21 mouse cellular contexts compared by ENCODE assay signal in the genomic region with DNA sequence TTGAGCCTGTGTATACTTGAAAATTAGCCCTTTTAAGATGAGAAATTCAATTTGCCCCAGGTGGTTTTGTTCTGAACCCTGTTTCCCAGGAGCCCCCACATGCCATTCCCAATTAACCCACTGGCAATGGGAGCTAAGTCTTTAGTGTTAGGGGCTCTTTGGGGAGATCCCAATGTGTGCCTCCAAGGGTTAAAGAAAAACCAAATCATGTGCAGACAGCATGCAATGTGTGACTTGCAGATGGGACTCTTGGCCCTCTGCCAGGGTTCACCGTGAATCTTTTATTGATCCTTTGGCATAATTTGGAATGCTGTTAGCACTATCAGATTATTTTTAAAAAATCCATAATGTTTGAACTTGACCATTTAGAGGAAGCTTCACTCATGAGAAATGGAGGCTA. TPM values are rescaled to one million over a fixed set of nuclear protein-coding genes. Genes with fewer than 3 reads are reported as not detected.
DNase-seq lines count a peak whose midpoint lies in the region; ATAC-seq and TF ChIP-seq lines count a peak whose summit lies in the region.
"Had no signal": no experiment of that assay in that cellular context is flagged by ENCODE, and none has a peak within 500 bp of the region (broad histone marks: within the 10 kb centered on the region; RNA-seq: fewer than 3 reads in every experiment).

No protein-coding gene starts in this region.

- no peaks in the 10 kb centered on the region for H3K27me3 ChIP-seq in forebrain, embryonic 13.5 days
- H3K27me3 ChIP-seq in forebrain, postnatal 0 days (ENCODE audit: insufficient read depth, low read length), result no peaks in the 10 kb centered on the region
- no peaks in the 10 kb centered on the region for H3K27me3 ChIP-seq in neural tube, embryonic 13.5 days
- H3K27me3 ChIP-seq in neural tube, embryonic 15.5 days (replicated peaks), result no peaks in the 10 kb centered on the region
- H3K27me3 ChIP-seq in neural tube, embryonic 14.5 days (ENCODE audit: control insufficient read depth, insufficient read depth, low read length), result no peaks in the 10 kb centered on the region
- no peaks in the 10 kb centered on the region for H3K27me3 ChIP-seq in heart, embryonic 11.5 days (ENCODE audit: control insufficient read depth, insufficient read depth, low read length)
- H3K27me3 ChIP-seq: embryonic facial prominence, embryonic 12.5 days; hindbrain, embryonic 15.5 days; limb, embryonic 13.5 days; liver, embryonic 15.5 days had no signal

- no peak overlapping the region for H3K4me2 ChIP-seq in forebrain, embryonic 13.5 days
- no peak overlapping the region for H3K4me2 ChIP-seq in forebrain, postnatal 0 days (ENCODE audit: low read depth)
- H3K4me2 ChIP-seq in neural tube, embryonic 13.5 days, result no peak overlapping the region
- no peak overlapping the region for H3K4me2 ChIP-seq in neural tube, embryonic 15.5 days
- no peak overlapping the region for H3K4me2 ChIP-seq in neural tube, embryonic 14.5 days (ENCODE audit: low read depth, low read length)
- H3K4me2 ChIP-seq in heart, embryonic 11.5 days, result no peak overlapping the region
- H3K4me2 ChIP-seq: embryonic facial prominence, embryonic 12.5 days; hindbrain, embryonic 15.5 days; limb, embryonic 13.5 days; liver, embryonic 15.5 days had no signal

- H3K4me1 ChIP-seq in forebrain, embryonic 13.5 days, result peaks cover 7% of the 10 kb centered on the region; the same call in 1 of the 2 replicates
- no peaks in the 10 kb centered on the region for H3K4me1 ChIP-seq in forebrain, postnatal 0 days (ENCODE audit: insufficient read depth)
- H3K4me1 ChIP-seq in neural tube, embryonic 13.5 days (replicated peaks), result peaks cover 46% of the 10 kb centered on the region
- H3K4me1 ChIP-seq in neural tube, embryonic 15.5 days, result peaks cover 3% of the 10 kb centered on the region; the same call in 1 of the 2 replicates
- H3K4me1 ChIP-seq in neural tube, embryonic 14.5 days (ENCODE audit: control insufficient read depth, insufficient read depth, low read length), result no peaks in the 10 kb centered on the region
- H3K4me1 ChIP-seq in heart, embryonic 11.5 days (ENCODE audit: control insufficient read depth, insufficient read depth, low read length), result peaks cover 18% of the 10 kb centered on the region
- H3K4me1 ChIP-seq: embryonic facial prominence, embryonic 12.5 days had no signal

- H3K27ac ChIP-seq in forebrain, embryonic 13.5 days, result 0 out of 2 replicates have a peak overlapping the region, but pooled peaks have one; percentile 48
- H3K27ac ChIP-seq in forebrain, postnatal 0 days (ENCODE audit: low read depth, low read length), result no peak overlapping the region
- no peak overlapping the region for H3K27ac ChIP-seq in left cerebral cortex, adult 2 months
- peak overlapping the region; percentile 59; the same call in 1 of the 2 replicates for H3K27ac ChIP-seq in neural tube, embryonic 13.5 days (replicated peaks)
- no peak overlapping the region for H3K27ac ChIP-seq in neural tube, embryonic 15.5 days (replicated peaks)
- no peak overlapping the region for H3K27ac ChIP-seq in neural tube, embryonic 14.5 days (ENCODE audit: low read depth, low read length)
- no peak overlapping the region for H3K27ac ChIP-seq in heart, embryonic 11.5 days (ENCODE audit: low read depth, low read length)
- H3K27ac ChIP-seq: embryonic facial prominence, embryonic 12.5 days; heart, adult 2 months; kidney, postnatal 0 days; limb, embryonic 13.5 days; liver, embryonic 15.5 days; macrophage had no signal

- no peak for TF ChIP-seq CTCF in forebrain, postnatal 0 days (IDR thresholded peaks at IDR 0.05; ENCODE audit: low read depth)
- no peak for TF ChIP-seq CTCF in left cerebral cortex, adult 2 months (IDR thresholded peaks at IDR 0.05)

- whole genome bisulfite sequencing in forebrain, embryonic 13.5 days, result 42% methylated on average over 1 of the region's 1 CpGs
- 8% methylated on average over 1 of the region's 1 CpGs for whole genome bisulfite sequencing in forebrain, postnatal 0 days
- 26% methylated on average over 1 of the region's 1 CpGs for WGBS in neural tube, embryonic 13.5 days
- 16% methylated on average over 1 of the region's 1 CpGs for WGBS in neural tube, embryonic 15.5 days
- 14% methylated on average over 1 of the region's 1 CpGs for WGBS in neural tube, embryonic 14.5 days
- WGBS in heart, embryonic 11.5 days (ENCODE audit: insufficient replicate concordance), result 76% methylated on average over 1 of the region's 1 CpGs

- intact Hi-C loops in left cerebral cortex, postnatal 4 days (cut with DNase I), result no loop called here
- intact Hi-C loops in left cerebral cortex, adult 2 months (cut with DNase I), result no loop called here

- no peak overlapping the region for H3K4me3 ChIP-seq in forebrain, embryonic 13.5 days
- H3K4me3 ChIP-seq in forebrain, postnatal 0 days (ENCODE audit: low read depth, low read length), result no peak overlapping the region
- no peak overlapping the region for H3K4me3 ChIP-seq in left cerebral cortex, adult 2 months
- H3K4me3 ChIP-seq in neural tube, embryonic 13.5 days, result no peak overlapping the region
- no peak overlapping the region for H3K4me3 ChIP-seq in neural tube, embryonic 15.5 days (replicated peaks)
- H3K4me3 ChIP-seq in neural tube, embryonic 14.5 days (ENCODE audit: low read depth, low read length), result no peak overlapping the region
- H3K4me3 ChIP-seq in heart, embryonic 11.5 days (ENCODE audit: low read depth, low read length), result no peak overlapping the region
- H3K4me3 ChIP-seq: embryonic facial prominence, embryonic 12.5 days; heart, adult 2 months; hindbrain, embryonic 15.5 days; limb, embryonic 13.5 days; liver, embryonic 15.5 days had no signal

- DNase-seq in forebrain, postnatal 0 days, result no peak
- DNase-seq in left cerebral cortex, postnatal 4 days, result peak; percentile 83
- no peak for DNase-seq in left cerebral cortex, adult 2 months (ENCODE audit: extremely low spot score in 1 of 2, low spot score in 2 of 2)
- DNase-seq: adrenal gland, postnatal 36 days; B cell, adult 2 months; cerebellum, adult 2 months; gastrocnemius, postnatal 14 days; heart, adult 2 months; thymus, postnatal 36 days had no signal

- ATAC-seq in forebrain, embryonic 13.5 days, result 0 out of 2 replicates have a peak, but pooled peaks have one; percentile 63
- no peak for ATAC-seq in forebrain, postnatal 0 days
- ATAC-seq in neural tube, embryonic 13.5 days (ENCODE audit: low read depth), result peak; percentile 71; the same call in 1 of the 2 replicates
- ATAC-seq in neural tube, embryonic 15.5 days (ENCODE audit: low FRiP score), result no peak
- ATAC-seq in neural tube, embryonic 14.5 days (ENCODE audit: low read depth), result peak; percentile 49; the same call in 1 of the 2 replicates
- no peak for ATAC-seq in heart, embryonic 11.5 days (replicated peaks; ENCODE audit: insufficient number of reproducible peaks, low FRiP score, low TSS enrichment)
- ATAC-seq: intestine, postnatal 0 days had no signal

- H3K9me3 ChIP-seq in forebrain, embryonic 13.5 days (replicated peaks), result no peaks in the 10 kb centered on the region
- no peaks in the 10 kb centered on the region for H3K9me3 ChIP-seq in forebrain, postnatal 0 days (ENCODE audit: low read length)
- H3K9me3 ChIP-seq in neural tube, embryonic 13.5 days, result no peaks in the 10 kb centered on the region
- H3K9me3 ChIP-seq in neural tube, embryonic 15.5 days (replicated peaks), result no peaks in the 10 kb centered on the region
- no peaks in the 10 kb centered on the region for H3K9me3 ChIP-seq in neural tube, embryonic 14.5 days (ENCODE audit: control insufficient read depth, low read length)
- H3K9me3 ChIP-seq in heart, embryonic 11.5 days (replicated peaks; ENCODE audit: control insufficient read depth, low read length), result no peaks in the 10 kb centered on the region
- H3K9me3 ChIP-seq: embryonic facial prominence, embryonic 12.5 days; hindbrain, embryonic 15.5 days; limb, embryonic 13.5 days; liver, embryonic 15.5 days had no signal

- no peak overlapping the region for H3K9ac ChIP-seq in forebrain, embryonic 13.5 days
- H3K9ac ChIP-seq in forebrain, postnatal 0 days, result no peak overlapping the region
- no peak overlapping the region for H3K9ac ChIP-seq in neural tube, embryonic 13.5 days
- no peak overlapping the region for H3K9ac ChIP-seq in neural tube, embryonic 15.5 days (replicated peaks)
- H3K9ac ChIP-seq in neural tube, embryonic 14.5 days (replicated peaks; ENCODE audit: low read depth, low read length), result no peak overlapping the region
- no peak overlapping the region for H3K9ac ChIP-seq in heart, embryonic 11.5 days (ENCODE audit: low read depth, low read length)
- H3K9ac ChIP-seq: embryonic facial prominence, embryonic 12.5 days; hindbrain, embryonic 15.5 days; limb, embryonic 13.5 days; liver, embryonic 15.5 days had no signal

- H3K36me3 ChIP-seq in forebrain, embryonic 13.5 days (ENCODE audit: poor library complexity, severe bottlenecking), result peaks cover 7% of the 10 kb centered on the region; the same call in 1 of the 2 replicates
- H3K36me3 ChIP-seq in forebrain, postnatal 0 days (ENCODE audit: insufficient read depth), result no peaks in the 10 kb centered on the region
- H3K36me3 ChIP-seq in neural tube, embryonic 13.5 days, result peaks cover 18% of the 10 kb centered on the region; the same call in 1 of the 2 replicates
- H3K36me3 ChIP-seq in neural tube, embryonic 15.5 days, result no peaks in the 10 kb centered on the region
- no peaks in the 10 kb centered on the region for H3K36me3 ChIP-seq in neural tube, embryonic 14.5 days (ENCODE audit: control insufficient read depth, insufficient read depth, low read length)
- no peaks in the 10 kb centered on the region for H3K36me3 ChIP-seq in heart, embryonic 11.5 days (ENCODE audit: control insufficient read depth, insufficient read depth, low read length)
- H3K36me3 ChIP-seq: embryonic facial prominence, embryonic 12.5 days had no signal

RNA-seq across cellular contexts. Expression of gene Kit, which starts 37.7 kb away (rescaled TPM):
- polyA plus RNA-seq in forebrain, embryonic 13.5 days (2015; fragmentation: Nextera tagmentation; extraction: Ambion mirVana), result 25.6 and 28.2 TPM in 2 replicates
- 31.8 and 36.3 TPM in 2 replicates for total RNA-seq in forebrain, postnatal 0 days (2014; rRNA removed)
- 17.8 and 24.8 TPM in 2 replicates for polyA plus RNA-seq in forebrain, postnatal 0 days (2015; fragmentation: Nextera tagmentation; extraction: Ambion mirVana)
- 10 to 100 TPM; 62.5 to 64.1 TPM for total RNA-seq in left cerebral cortex, postnatal 4 days (2021)
- 10 to 100 TPM; 31.5 to 33.9 TPM for total RNA-seq in left cerebral cortex, adult 2 months (2021)
- 47.2 and 48.1 TPM in 2 replicates for polyA plus RNA-seq in neural tube, embryonic 13.5 days (2015; fragmentation: Nextera tagmentation; extraction: Ambion mirVana)
- polyA plus RNA-seq in neural tube, embryonic 15.5 days (2015; fragmentation: Nextera tagmentation; extraction: Ambion mirVana), result 44.2 and 46.0 TPM in 2 replicates
- 51.3 and 64.9 TPM in 2 replicates for polyA plus RNA-seq in neural tube, embryonic 14.5 days (2014; fragmentation: Nextera tagmentation; extraction: Ambion mirVana)
- 11.2 and 12.4 TPM in 2 replicates for polyA plus RNA-seq in heart, embryonic 11.5 days (2014; fragmentation: Nextera tagmentation; extraction: Ambion mirVana)

Comparison
In these comparisons a context has a peak if more than half of its experiments do, and no peak if none do; other contexts are left out.
1. ATAC-seq: peak in forebrain, embryonic 13.5 days (single experiment), neural tube, embryonic 13.5 days (single experiment) and neural tube, embryonic 14.5 days (single experiment); none in forebrain, postnatal 0 days (single experiment), neural tube, embryonic 15.5 days (single experiment) and heart, embryonic 11.5 days (single experiment).
2. H3K27ac ChIP-seq: peak in forebrain, embryonic 13.5 days (single experiment) and neural tube, embryonic 13.5 days (single experiment); none in forebrain, postnatal 0 days (single experiment), left cerebral cortex, adult 2 months (single experiment), neural tube, embryonic 15.5 days (single experiment), neural tube, embryonic 14.5 days (single experiment) and heart, embryonic 11.5 days (single experiment).